Mouse (Mus musculus) lung, postnatal 0 days (tissue): ENCODE data around the gene Gm20388.

Source experiments
- CTCF ChIP-seq: IDR thresholded peaks from 2 replicates; pipeline ENCODE4 v1.5.1; 2016; ENCODE audit warnings: antibody characterized with exemption, mild to moderate bottlenecking
- EP300 ChIP-seq: IDR thresholded peaks from 2 replicates; pipeline ENCODE4 v1.6.1; 2016; ENCODE audit warnings: antibody characterized with exemption, mild to moderate bottlenecking, control low read depth

DNA sequence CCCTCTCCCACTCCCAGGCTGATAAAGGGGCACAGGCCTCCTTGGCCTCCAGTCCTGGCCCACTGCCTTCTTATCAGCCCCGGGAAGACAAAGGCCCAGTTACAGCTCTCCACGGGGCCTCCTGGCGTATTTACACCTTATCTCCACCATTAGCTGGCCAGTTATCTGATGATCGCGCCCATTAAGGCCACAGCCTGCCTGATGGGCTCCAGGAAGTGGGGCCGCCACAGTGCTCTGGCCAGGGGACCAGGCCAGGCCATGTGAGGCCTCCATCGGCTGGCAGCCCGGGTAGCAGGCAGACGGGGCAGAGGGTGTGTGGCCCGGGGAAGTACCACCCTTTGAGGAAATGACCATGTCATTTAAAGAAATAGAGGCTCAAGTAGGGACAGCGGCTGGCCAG, 2412.2 kb downstream of the Gm20388 start:
- TF ChIP-seq CTCF (no peak), EP300 (no peak)
